Mouse (Mus musculus) ES-E14 (cell line): ENCODE measurements around the gene AU040320.

ENCODE experiments used
- HCFC1 ChIP-seq: IDR thresholded peaks from 2 replicates; pipeline ENCODE4 v1.6.1; 2012; ENCODE audit warnings: low read length, inconsistent platforms, borderline replicate concordance; ENCODE audit not compliant: insufficient read depth
- ZC3H11A ChIP-seq: IDR thresholded peaks from 2 replicates; pipeline ENCODE4 v1.6.1; 2012; ENCODE audit warnings: low read depth, mild to moderate bottlenecking, inconsistent platforms, low read length, borderline replicate concordance

GRCm38 (mm10) chr4:126782512-126782911 lies 29.2 kb downstream of the AU040320 start:
- TF ChIP-seq ZC3H11A (no peak), HCFC1 (no peak)
